Mouse (Mus musculus) natural killer cell, adult 2 months (primary cell): Measurements from ENCODE around the gene Tceal5.
A peak's percentile ranks its signal among the peaks of the same experiment; 100 is the strongest.

Source experiments
- DNase-seq, 2 experiments: peaks; one replicate each; pipeline ENCODE4 v3.0.0; 2022; ENCODE audit warnings: low spot score in 2 of 2

The Tceal5 gene

DNA sequence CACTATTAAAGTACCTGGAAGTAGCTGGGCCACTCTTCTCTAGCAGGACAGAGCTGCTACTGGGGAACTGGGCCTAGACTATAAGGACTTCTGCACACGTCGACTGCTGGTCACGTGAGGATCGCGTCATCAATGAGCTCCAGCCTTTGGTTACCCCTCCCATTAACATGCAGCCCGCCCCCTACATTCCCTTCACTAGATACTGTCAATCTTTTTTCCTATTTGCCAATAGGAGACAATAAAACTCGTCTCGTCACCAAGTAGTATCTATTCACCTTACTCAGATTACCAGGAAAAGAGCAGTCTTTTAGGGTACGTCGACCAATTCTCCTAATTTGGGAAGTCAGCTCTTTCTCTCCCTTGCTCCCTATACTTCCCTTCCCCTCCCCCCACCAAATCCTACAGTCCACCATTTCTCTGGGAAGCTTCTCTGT lies 31.5 kb downstream of the Tceal5 start, which contains the start of gene Tceal8:
Tceal8 (minus strand) TSS at position 225 of the 434 bp plus-strand sequence.
- peak; percentile 20 to 24 for DNase-seq

DNA sequence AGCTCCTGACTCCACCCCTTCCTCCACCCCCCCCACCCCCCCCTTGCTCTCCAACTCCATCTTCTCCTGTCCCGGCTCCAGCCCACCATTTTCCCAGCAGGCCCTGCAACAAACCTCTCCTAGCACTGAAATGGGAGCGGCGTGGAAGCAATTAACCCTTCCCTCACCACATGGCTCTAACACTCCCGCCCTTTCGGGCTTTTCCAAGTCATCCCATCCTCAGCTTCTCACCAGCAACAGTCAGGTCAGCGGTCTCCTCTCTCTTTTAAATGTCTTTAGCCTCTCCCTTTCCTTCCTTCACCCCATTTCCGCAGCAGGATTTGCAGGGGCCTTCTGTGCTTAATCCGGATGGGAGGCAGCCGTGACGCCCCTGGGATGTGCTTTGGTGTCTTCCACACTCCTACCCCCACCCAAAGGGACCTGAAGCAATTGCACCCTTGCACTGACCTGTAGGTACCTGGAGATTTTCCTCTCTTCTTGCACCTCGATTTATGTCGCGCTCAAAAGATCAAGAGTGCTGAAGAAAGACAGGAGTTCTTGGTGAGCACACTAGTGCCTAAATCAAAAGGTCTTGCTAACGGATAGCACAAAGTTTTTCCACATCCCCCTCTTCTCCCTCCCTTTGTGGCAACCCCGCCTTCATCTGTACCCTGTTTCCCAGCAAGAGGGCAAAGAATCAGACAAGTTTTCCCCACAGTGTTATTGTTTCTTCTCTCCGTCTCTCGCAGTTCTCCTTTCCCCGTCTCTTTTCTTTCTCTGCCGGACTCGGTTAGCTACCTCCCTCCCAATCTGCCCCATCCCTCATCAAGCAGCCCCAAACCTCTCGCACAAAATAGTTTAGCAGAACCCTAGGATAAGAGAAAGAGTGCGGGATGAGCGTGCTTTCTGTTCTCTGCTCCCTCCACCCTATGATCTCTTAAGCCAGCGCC lies 32.2 kb downstream of the Tceal5 start:
- DNase-seq, result no peak

DNA sequence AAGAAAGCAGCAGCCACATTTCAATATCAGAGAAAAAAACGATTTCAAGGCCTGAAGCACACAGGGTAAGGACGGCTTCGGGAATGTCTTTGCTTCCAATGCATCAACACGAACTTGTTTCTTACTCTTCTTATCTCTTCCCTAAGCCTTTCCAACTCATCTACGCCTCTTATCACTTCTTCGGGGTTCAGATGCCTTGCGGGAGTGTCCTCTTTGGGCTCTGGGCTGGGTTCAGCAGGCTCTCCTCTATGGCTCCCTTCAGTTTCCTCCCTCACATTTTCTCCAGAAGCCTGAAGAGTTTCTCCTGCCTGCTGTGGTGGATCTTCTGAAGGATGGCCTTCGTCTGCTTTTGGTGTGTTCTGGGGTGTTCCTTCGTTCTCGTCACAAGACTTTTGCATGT lies 33.1 kb downstream of the Tceal5 start:
- no peak for DNase-seq
